Mouse (Mus musculus) C2C12 (cell line): ENCODE results near the gene 4921504E06Rik. TPM values are rescaled to one million over a fixed set of nuclear protein-coding genes. Genes with fewer than 3 reads are reported as not detected.

ENCODE experiments used
- H3K27me3 ChIP-seq: one replicate; pipeline ENCODE4 v1.6.1; 2011; ENCODE audit not compliant: control insufficient read depth, insufficient read depth, insufficient read length
- H3K36me3 ChIP-seq: one replicate; pipeline ENCODE4 v1.6.1; 2011; ENCODE audit not compliant: control insufficient read depth, insufficient read depth
- H3K4me3 ChIP-seq: one replicate; pipeline ENCODE4 v1.5.1; 2011; ENCODE audit warnings: mild to moderate bottlenecking, control low read depth; ENCODE audit not compliant: poor library complexity, insufficient read depth, severe bottlenecking
- H3K79me2 ChIP-seq: one replicate; pipeline ENCODE4 v1.6.1; 2011; ENCODE audit not compliant: control insufficient read depth, insufficient read depth
- H3K79me3 ChIP-seq: one replicate; pipeline ENCODE4 v1.6.1; 2011; ENCODE audit warnings: low read depth, control low read depth
- H3ac ChIP-seq: one replicate; pipeline ENCODE3; 2011; ENCODE audit warnings: low read depth; ENCODE audit not compliant: control insufficient read depth, insufficient read length
- CTCF ChIP-seq: IDR thresholded peaks from one replicate; pipeline ENCODE4 v1.5.1; 2011; ENCODE audit not compliant: control insufficient read depth, insufficient read depth, insufficient read length
- MAX ChIP-seq: IDR thresholded peaks from one replicate; pipeline ENCODE4 v1.6.1; 2011; ENCODE audit warnings: mild to moderate bottlenecking, control low read depth
- MYOD1 ChIP-seq: IDR thresholded peaks from one replicate; pipeline ENCODE4 v1.6.1; 2011; ENCODE audit warnings: low read depth; ENCODE audit not compliant: control insufficient read depth, insufficient read length
- USF1 ChIP-seq: IDR thresholded peaks from one replicate; pipeline ENCODE4 v1.6.1; 2011; ENCODE audit warnings: low read depth, mild to moderate bottlenecking, control low read depth, moderate library complexity
- polyA plus RNA-seq: library from polyadenylated mRNA; unstranded; fragments of >200 nt; fragmentation: generic; extraction: Trizol; gene quantifications from one replicate; pipeline ENCODE4 v1.2.1, GENCODE M21; 2012; ENCODE audit warnings: missing spikeins

Gene 4921504E06Rik
- polyA plus RNA-seq, 1 experiment = not detected

DNA sequence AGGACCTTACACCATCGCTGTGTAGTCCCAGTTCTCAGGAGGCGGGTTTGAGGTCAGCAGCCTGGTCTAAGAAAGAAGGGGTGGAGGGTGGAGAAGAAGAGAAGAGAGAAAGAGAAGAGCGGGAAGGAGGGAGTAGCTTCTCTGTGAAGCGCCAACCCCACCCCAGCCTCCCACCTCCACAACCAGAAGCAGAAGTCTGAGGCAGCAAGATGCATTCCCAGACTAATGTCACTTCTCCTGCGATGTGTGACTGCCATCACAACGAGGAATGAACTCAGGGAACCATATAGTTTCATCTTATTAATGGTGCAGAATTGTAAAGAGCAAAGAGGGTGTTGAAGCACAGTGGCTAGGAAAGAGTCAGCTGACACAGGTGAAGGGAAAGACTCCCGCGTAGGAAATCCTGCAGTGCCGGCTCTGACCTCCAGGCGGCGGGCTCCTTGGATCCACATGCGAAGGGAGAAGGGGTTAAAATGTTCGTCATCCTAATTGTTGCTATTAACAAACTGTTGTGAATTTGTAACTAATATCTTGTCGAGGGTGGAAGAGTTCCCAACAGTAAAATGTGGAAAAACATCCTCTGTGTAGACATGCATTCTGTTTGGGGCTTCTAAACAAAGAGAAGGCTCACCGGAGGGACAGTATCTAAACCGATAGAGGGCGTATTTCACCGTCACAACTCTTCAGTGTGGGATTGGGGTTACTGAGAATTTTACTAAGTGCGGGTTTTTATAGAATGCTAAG lies 139.3 kb downstream of the 4921504E06Rik start:
- Histone ChIP-seq H3K79me3 (no peaks in the 10 kb centered on the region), H3K36me3 (no peaks in the 10 kb centered on the region), H3K4me3 (no peak overlapping the region), H3ac (no peak overlapping the region), H3K79me2 (no peaks in the 10 kb centered on the region), H3K27me3 (peaks cover 3% of the 10 kb centered on the region)
- TF ChIP-seq CTCF (peak; percentile 9), MAX (no peak), USF1 (no peak), MYOD1 (no peak)

Other genes starting within 250 kb of the 4921504E06Rik start
- gene Msrb2, start 182.5 kb downstream of the 4921504E06Rik start, polyA plus RNA-seq = 2.7 TPM
- not detected for gene Ptf1a, start 108.3 kb downstream of the 4921504E06Rik start, polyA plus RNA-seq
- gene Otud1, start 103.8 kb upstream of the 4921504E06Rik start, polyA plus RNA-seq = 1.6 TPM